Mouse (Mus musculus) liver, embryonic 13.5 days (tissue): ENCODE measurements around the gene Retreg1. TPM values are rescaled to one million over a fixed set of nuclear protein-coding genes. Genes with fewer than 3 reads are reported as not detected.

Experiments
- ATAC-seq: fragments of 200-750 bp; cut with Nextera tagmentation; 2 replicates; pipeline ENCODE4 v1.8.0; 2017; ENCODE audit warnings: low read depth, mild to moderate bottlenecking, moderate number of reproducible peaks, moderate library complexity
- DNase-seq: peaks from one replicate; pipeline ENCODE4 v3.0.0; 2022
- H3K27ac ChIP-seq: fragments of 300-500 bp; sonication (generic); 2 replicates; pipeline ENCODE4 v1.5.1; 2015; ENCODE audit warnings: moderate library complexity, mild to moderate bottlenecking, inconsistent platforms
- H3K27me3 ChIP-seq: fragments of 300-500 bp; sonication (generic); 2 replicates; pipeline ENCODE4 v1.6.1; 2015; ENCODE audit warnings: mild to moderate bottlenecking, inconsistent platforms
- H3K36me3 ChIP-seq: fragments of 300-500 bp; sonication (generic); 2 replicates; pipeline ENCODE4 v1.6.1; 2015; ENCODE audit warnings: mild to moderate bottlenecking, inconsistent platforms
- H3K4me1 ChIP-seq: fragments of 300-500 bp; sonication (generic); replicated peaks from 2 replicates; pipeline ENCODE4 v1.6.1; 2015; ENCODE audit warnings: inconsistent platforms
- H3K4me2 ChIP-seq: fragments of 300-500 bp; sonication (generic); 2 replicates; pipeline ENCODE4 v1.6.1; 2015; ENCODE audit warnings: inconsistent platforms, mild to moderate bottlenecking, moderate library complexity
- H3K4me3 ChIP-seq: fragments of 300-500 bp; sonication (generic); replicated peaks from 2 replicates; pipeline ENCODE4 v1.5.1; 2015; ENCODE audit warnings: mild to moderate bottlenecking, inconsistent platforms
- H3K9ac ChIP-seq: fragments of 300-500 bp; sonication (generic); 2 replicates; pipeline ENCODE4 v1.6.1; 2015; ENCODE audit warnings: mild to moderate bottlenecking, inconsistent platforms
- H3K9me3 ChIP-seq: fragments of 300-500 bp; sonication (generic); replicated peaks from 2 replicates; pipeline ENCODE4 v1.6.1; 2016; ENCODE audit warnings: inconsistent platforms
- WGBS: fragments of 180-500 bp; shearing (Covaris S2); methylation state at CpG from one replicate; pipeline ENCODE4 v1.1.7; 2015; ENCODE audit not compliant: insufficient replicate concordance; 5-methylcytosine and 5-hydroxymethylcytosine counted together
- polyA plus RNA-seq: library from polyadenylated mRNA; unstranded; fragments of >200 nt; fragmentation: Nextera tagmentation; extraction: Ambion mirVana; gene quantifications from 2 replicates; pipeline ENCODE4 v1.2.1, GENCODE M21; 2015

Gene Retreg1
- polyA plus RNA-seq, 1 experiment from 2014 or later, result 1.4 TPM

DNA sequence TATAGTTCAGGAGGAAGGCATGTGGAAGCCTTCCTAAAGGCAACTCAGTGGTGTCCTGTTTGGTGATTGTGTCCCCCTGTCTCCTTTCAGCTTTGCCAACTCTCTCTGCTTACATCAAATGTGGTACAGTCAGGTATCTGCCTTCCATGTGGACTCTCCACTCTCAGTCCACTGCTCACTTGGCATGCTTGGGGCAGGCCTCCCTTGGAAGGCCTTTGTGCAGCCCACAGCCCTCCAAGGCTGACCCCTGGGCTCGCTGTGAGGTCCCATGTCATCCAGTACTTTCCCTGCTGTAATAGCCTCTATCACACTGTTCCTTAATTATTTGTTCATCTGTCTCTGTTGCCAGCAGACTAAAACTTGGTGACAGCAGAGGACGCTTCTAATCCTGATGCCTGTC lies 79.0 kb downstream of the Retreg1 start:
- Histone ChIP-seq H3K36me3 (no peaks in the 10 kb centered on the region), H3K27me3 (no peaks in the 10 kb centered on the region), H3K27ac (no peak overlapping the region), H3K9ac (no peak overlapping the region), H3K4me3 (no peak overlapping the region), H3K4me2 (no peak overlapping the region), H3K4me1 (no peaks in the 10 kb centered on the region), H3K9me3 (no peaks in the 10 kb centered on the region)
- DNase-seq (no peak), ATAC-seq (no peak)
- 66% methylated on average over 2 of the region's 2 CpGs for WGBS

- 65% methylated on average over 8 of the region's 8 CpGs for WGBS
- no peak for ATAC-seq
Measured at GRCm38 (mm10) chr15:25923916-25924315, 80.9 kb downstream of the Retreg1 start.

DNA sequence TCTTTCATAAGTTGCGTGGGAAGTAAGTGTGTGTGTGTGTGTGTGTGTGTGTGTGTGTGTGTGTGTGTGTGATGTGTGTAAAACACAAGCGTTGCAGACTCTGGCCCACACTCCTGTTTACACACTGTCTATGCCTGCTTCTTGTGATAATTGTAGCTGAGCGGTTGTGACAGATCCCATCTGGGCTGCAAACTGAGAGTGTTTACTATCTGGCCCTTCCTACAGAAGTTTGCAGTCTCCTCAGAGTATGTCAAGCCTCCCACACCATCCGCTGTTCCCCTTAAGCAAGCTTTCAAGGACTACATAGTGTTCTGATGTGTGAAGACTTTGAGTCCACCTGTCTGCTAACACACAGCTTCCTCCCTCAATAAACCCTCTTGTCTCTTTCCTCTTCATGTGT lies 83.2 kb downstream of the Retreg1 start:
- Histone ChIP-seq H3K27ac (no peak overlapping the region), H3K9me3 (no peaks in the 10 kb centered on the region), H3K9ac (no peak overlapping the region), H3K4me1 (no peaks in the 10 kb centered on the region), H3K36me3 (no peaks in the 10 kb centered on the region), H3K4me3 (no peak overlapping the region), H3K4me2 (no peak overlapping the region), H3K27me3 (no peaks in the 10 kb centered on the region)
- no peak for ATAC-seq
- WGBS, result 81% methylated on average over 4 of the region's 4 CpGs
- DNase-seq, result no peak

More at GRCm38 (mm10) chr15:25923916-25924315, 80.9 kb downstream of the Retreg1 start:
- Histone ChIP-seq H3K36me3 (no peaks in the 10 kb centered on the region), H3K9me3 (no peaks in the 10 kb centered on the region), H3K4me1 (no peaks in the 10 kb centered on the region), H3K4me3 (no peak overlapping the region), H3K27ac (no peak overlapping the region), H3K9ac (no peak overlapping the region), H3K27me3 (no peaks in the 10 kb centered on the region), H3K4me2 (no peak overlapping the region)
- no peak for DNase-seq

- no peak for DNase-seq
- ATAC-seq, result no peak
- Histone ChIP-seq H3K4me1 (no peaks in the 10 kb centered on the region), H3K27me3 (no peaks in the 10 kb centered on the region), H3K4me2 (no peak overlapping the region), H3K36me3 (no peaks in the 10 kb centered on the region), H3K9me3 (no peaks in the 10 kb centered on the region), H3K4me3 (no peak overlapping the region), H3K27ac (no peak overlapping the region), H3K9ac (no peak overlapping the region)
- 81% methylated on average over 14 of the region's 14 CpGs for WGBS
Measured at GRCm38 (mm10) chr15:25927106-25927505, 84.1 kb downstream of the Retreg1 start.

DNA sequence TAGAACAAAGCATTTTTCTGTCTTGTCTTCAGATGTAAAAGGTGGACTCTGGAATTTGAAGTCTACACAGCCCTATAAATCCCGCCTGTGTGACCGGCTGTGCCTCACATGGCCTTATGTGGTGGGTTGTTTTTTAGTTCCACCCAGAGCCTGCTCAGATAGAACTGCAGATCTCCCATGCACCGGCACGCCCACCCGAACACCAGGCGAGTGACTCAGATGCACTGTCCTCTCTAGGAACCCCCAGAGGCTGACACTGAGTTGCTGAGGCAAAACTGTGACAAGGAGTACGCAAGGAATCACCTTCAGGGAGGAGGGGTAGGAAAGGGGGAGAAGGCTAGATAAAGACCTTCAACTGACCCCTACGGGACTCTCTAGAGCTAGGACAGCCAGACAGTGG lies 85.0 kb downstream of the Retreg1 start:
- Histone ChIP-seq H3K4me1 (peaks cover 7% of the 10 kb centered on the region; the same call in 1 of the 2 replicates), H3K9me3 (no peaks in the 10 kb centered on the region), H3K9ac (no peak overlapping the region), H3K4me3 (no peak overlapping the region), H3K27me3 (no peaks in the 10 kb centered on the region), H3K4me2 (no peak overlapping the region), H3K36me3 (no peaks in the 10 kb centered on the region), H3K27ac (no peak overlapping the region)
- DNase-seq (no peak), ATAC-seq (no peak)
- WGBS, result 64% methylated on average over 8 of the region's 8 CpGs

DNA sequence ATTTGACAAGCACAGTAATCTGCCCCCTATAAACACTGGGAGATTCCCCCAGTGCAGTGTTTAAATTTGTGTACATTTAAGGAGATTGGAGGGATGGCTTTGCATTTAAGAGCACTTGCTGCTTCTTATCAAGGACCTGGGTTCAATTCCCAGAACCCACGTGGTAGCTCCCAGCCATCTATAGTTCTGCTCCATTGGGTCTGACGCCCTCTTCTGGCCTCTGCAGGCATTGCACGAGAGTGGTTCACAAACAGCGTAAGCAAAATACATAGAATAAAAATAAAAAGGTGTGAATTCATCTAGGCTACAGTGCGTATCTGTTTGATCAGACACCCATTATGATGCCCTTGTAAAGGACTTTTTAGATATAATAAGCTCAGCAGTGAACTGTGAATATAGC lies 85.9 kb downstream of the Retreg1 start:
- no peak for DNase-seq
- no peaks in the 10 kb centered on the region for H3K36me3 ChIP-seq
- H3K27me3 ChIP-seq, result no peaks in the 10 kb centered on the region
- peaks cover 14% of the 10 kb centered on the region; the same call in 1 of the 2 replicates for H3K4me1 ChIP-seq
- H3K4me3 ChIP-seq, result no peak overlapping the region
- H3K4me2 ChIP-seq, result no peak overlapping the region
- H3K9me3 ChIP-seq, result no peaks in the 10 kb centered on the region
- H3K9ac ChIP-seq, result no peak overlapping the region
- 50% methylated on average over 5 of the region's 5 CpGs for WGBS
- H3K27ac ChIP-seq, result no peak overlapping the region
- ATAC-seq, result no peak

GRCm38 (mm10) chr15:25929518-25929917 lies 86.5 kb downstream of the Retreg1 start:
- Histone ChIP-seq H3K4me1 (peaks cover 14% of the 10 kb centered on the region; the same call in 1 of the 2 replicates), H3K27me3 (no peaks in the 10 kb centered on the region), H3K27ac (no peak overlapping the region), H3K4me2 (no peak overlapping the region), H3K9ac (no peak overlapping the region), H3K4me3 (no peak overlapping the region), H3K9me3 (no peaks in the 10 kb centered on the region), H3K36me3 (no peaks in the 10 kb centered on the region)
- 56% methylated on average over 11 of the region's 11 CpGs for WGBS
- DNase-seq (no peak), ATAC-seq (no peak)

GRCm38 (mm10) chr15:25929936-25930335 lies 87.0 kb downstream of the Retreg1 start:
- no peak overlapping the region for H3K4me3 ChIP-seq
- H3K36me3 ChIP-seq, result no peaks in the 10 kb centered on the region
- DNase-seq (no peak), ATAC-seq (no peak)
- no peaks in the 10 kb centered on the region for H3K27me3 ChIP-seq
- no peaks in the 10 kb centered on the region for H3K9me3 ChIP-seq
- H3K27ac ChIP-seq, result no peak overlapping the region
- no peak overlapping the region for H3K9ac ChIP-seq
- WGBS, result 68% methylated on average over 10 of the region's 10 CpGs
- no peak overlapping the region for H3K4me2 ChIP-seq
- H3K4me1 ChIP-seq, result peaks cover 14% of the 10 kb centered on the region; the same call in 1 of the 2 replicates

DNA sequence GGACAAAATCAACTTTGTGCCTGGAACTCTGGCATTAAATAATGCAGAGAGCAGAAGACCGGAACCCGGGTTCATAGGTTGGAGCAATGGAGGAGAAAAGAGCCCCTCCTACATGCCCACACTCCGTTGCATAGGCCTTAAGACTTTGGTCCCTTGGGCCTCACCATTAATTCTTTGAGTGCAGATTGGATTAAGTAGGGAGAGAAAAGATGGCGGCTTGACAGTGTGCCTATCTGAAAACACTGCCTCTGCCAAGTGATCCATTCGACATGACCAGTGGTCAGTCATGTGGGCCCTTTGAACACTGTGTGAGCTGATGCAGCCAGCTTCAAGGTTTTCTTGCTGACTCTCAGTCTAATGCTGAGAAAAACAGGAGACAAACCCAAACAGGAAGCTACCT lies 87.7 kb downstream of the Retreg1 start:
- no peak overlapping the region for H3K4me2 ChIP-seq
- no peaks in the 10 kb centered on the region for H3K9me3 ChIP-seq
- DNase-seq (no peak), ATAC-seq (no peak)
- H3K27me3 ChIP-seq, result no peaks in the 10 kb centered on the region
- 68% methylated on average over 5 of the region's 5 CpGs for WGBS
- H3K27ac ChIP-seq, result no peak overlapping the region
- no peak overlapping the region for H3K4me3 ChIP-seq
- H3K9ac ChIP-seq, result no peak overlapping the region
- H3K4me1 ChIP-seq, result peaks cover 14% of the 10 kb centered on the region; the same call in 1 of the 2 replicates
- H3K36me3 ChIP-seq, result no peaks in the 10 kb centered on the region

DNA sequence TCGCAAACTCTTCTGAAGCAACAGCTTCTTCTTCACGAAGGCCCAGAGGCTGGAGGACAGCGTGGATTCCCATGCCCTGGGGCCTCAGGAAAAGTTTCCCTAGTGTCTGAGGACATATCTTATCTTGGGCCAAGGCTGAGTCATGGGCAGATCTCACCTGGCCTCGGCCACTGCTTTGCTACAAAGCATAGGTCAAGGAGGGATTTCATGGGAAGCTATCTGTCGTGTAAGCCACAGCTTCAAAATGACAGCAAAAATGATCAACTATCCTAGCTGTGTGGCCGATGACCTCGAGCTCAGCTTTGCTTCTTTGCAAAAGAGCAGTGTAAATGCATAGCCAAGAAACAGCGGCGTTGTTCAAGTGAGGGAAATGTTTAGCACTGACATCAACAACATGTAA lies 89.5 kb downstream of the Retreg1 start:
- 62% methylated on average over 9 of the region's 9 CpGs for WGBS
- peaks cover 14% of the 10 kb centered on the region; the same call in 1 of the 2 replicates for H3K4me1 ChIP-seq
- no peaks in the 10 kb centered on the region for H3K27me3 ChIP-seq
- no peak overlapping the region for H3K27ac ChIP-seq
- H3K4me3 ChIP-seq, result no peak overlapping the region
- DNase-seq (no peak), ATAC-seq (no peak)
- H3K9ac ChIP-seq, result no peak overlapping the region
- no peaks in the 10 kb centered on the region for H3K36me3 ChIP-seq
- no peak overlapping the region for H3K4me2 ChIP-seq
- no peaks in the 10 kb centered on the region for H3K9me3 ChIP-seq

GRCm38 (mm10) chr15:25932937-25933684 lies 90.1 kb downstream of the Retreg1 start:
- H3K4me2 ChIP-seq, result no peak overlapping the region
- 47% methylated on average over 16 of the region's 16 CpGs for WGBS
- ATAC-seq, result peak; percentile 41; the same call in 1 of the 2 replicates

GRCm38 (mm10) chr15:25933685-25934108 lies 90.7 kb downstream of the Retreg1 start:
- WGBS, result 50% methylated on average over 7 of the region's 7 CpGs
- H3K4me2 ChIP-seq, result no peak overlapping the region
- no peaks in the 10 kb centered on the region for H3K36me3 ChIP-seq
- H3K27me3 ChIP-seq, result no peaks in the 10 kb centered on the region
- no peak overlapping the region for H3K4me3 ChIP-seq
- no peaks in the 10 kb centered on the region for H3K9me3 ChIP-seq
- no peak for DNase-seq
- H3K4me1 ChIP-seq, result peaks cover 14% of the 10 kb centered on the region; the same call in 1 of the 2 replicates
- ATAC-seq, result no peak
- no peak overlapping the region for H3K27ac ChIP-seq
- no peak overlapping the region for H3K9ac ChIP-seq

More at GRCm38 (mm10) chr15:25932937-25933684, 90.1 kb downstream of the Retreg1 start:
- Histone ChIP-seq H3K27ac (no peak overlapping the region), H3K27me3 (no peaks in the 10 kb centered on the region), H3K4me3 (no peak overlapping the region), H3K9me3 (no peaks in the 10 kb centered on the region), H3K4me1 (peaks cover 14% of the 10 kb centered on the region; the same call in 1 of the 2 replicates), H3K9ac (no peak overlapping the region), H3K36me3 (no peaks in the 10 kb centered on the region)
- DNase-seq, result no peak
